Mouse (Mus musculus): ENCODE measurements around the gene Ildr2. TPM values are rescaled to one million over a fixed set of nuclear protein-coding genes. Genes with fewer than 3 reads are reported as not detected.

Gene Ildr2
- polyA plus RNA-seq, 1 experiment: not detected

GRCm38 (mm10) chr1:166349341-166349740 lies 95.4 kb downstream of the Ildr2 start:
- Histone ChIP-seq H3K36me3 (replicated peaks; ENCODE audit: low read length) (no peaks in the 10 kb centered on the region), H3K9me3 (peaks cover 16% of the 10 kb centered on the region), H3K4me3 (replicated peaks) (no peak overlapping the region), H3K4me1 (no peaks in the 10 kb centered on the region), H3K27me3 (replicated peaks) (peaks cover 1% of the 10 kb centered on the region)
- no peak for TF ChIP-seq GATA1 (IDR thresholded peaks at IDR 0.05; ENCODE audit: borderline replicate concordance, low read length)
- TF ChIP-seq FLI1 (IDR thresholded peaks at IDR 0.05; ENCODE audit: low read length): no peak

- TF ChIP-seq GATA1 (IDR thresholded peaks at IDR 0.05; ENCODE audit: borderline replicate concordance, low read length) (no peak), FLI1 (IDR thresholded peaks at IDR 0.05; ENCODE audit: low read length) (no peak)
- H3K4me3 ChIP-seq (replicated peaks): no peak overlapping the region
- H3K9me3 ChIP-seq: peaks cover 16% of the 10 kb centered on the region
- H3K36me3 ChIP-seq (replicated peaks; ENCODE audit: low read length): no peaks in the 10 kb centered on the region
- H3K27me3 ChIP-seq (replicated peaks): peaks cover 1% of the 10 kb centered on the region
- no peaks in the 10 kb centered on the region for H3K4me1 ChIP-seq
Measured at GRCm38 (mm10) chr1:166349751-166350150, 95.8 kb downstream of the Ildr2 start.

- peaks cover 5% of the 10 kb centered on the region for H3K27me3 ChIP-seq (replicated peaks)
- peaks cover 5% of the 10 kb centered on the region for H3K4me1 ChIP-seq
- TF ChIP-seq GATA1 (IDR thresholded peaks at IDR 0.05; ENCODE audit: borderline replicate concordance, low read length) (no peak), FLI1 (IDR thresholded peaks at IDR 0.05; ENCODE audit: low read length) (no peak)
- H3K36me3 ChIP-seq (replicated peaks; ENCODE audit: low read length): no peaks in the 10 kb centered on the region
- peak overlapping the region; percentile 23 for H3K4me3 ChIP-seq (replicated peaks)
- H3K9me3 ChIP-seq: 0 out of 2 replicates have a peak, but pooled peaks cover under 1% of the 10 kb centered on the region
Measured at GRCm38 (mm10) chr1:166360157-166360855, 106.4 kb downstream of the Ildr2 start.

DNA sequence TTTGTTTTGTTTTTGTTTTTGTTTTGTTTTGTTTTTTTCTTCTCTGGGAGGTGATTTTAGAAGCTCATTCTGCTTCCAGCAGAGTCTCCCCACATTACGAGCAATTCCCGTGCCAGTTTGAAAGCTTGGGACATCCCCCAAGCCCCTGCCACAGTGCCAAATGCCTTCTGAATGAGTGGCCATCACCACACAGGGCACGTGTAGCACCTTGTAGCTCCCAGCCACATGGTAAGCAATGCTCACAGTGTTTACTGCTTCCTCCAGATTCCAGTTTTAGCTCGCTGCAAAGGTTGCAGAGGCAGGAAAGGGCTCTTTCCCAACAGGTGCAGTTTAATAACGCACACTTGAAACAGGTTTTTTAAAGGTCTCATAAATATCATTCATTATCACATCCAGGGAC lies 107.0 kb downstream of the Ildr2 start:
- Histone ChIP-seq H3K4me1 (peaks cover 5% of the 10 kb centered on the region), H3K9me3 (0 out of 2 replicates have a peak, but pooled peaks cover 3% of the 10 kb centered on the region), H3K4me3 (replicated peaks) (no peak overlapping the region), H3K36me3 (replicated peaks; ENCODE audit: low read length) (no peaks in the 10 kb centered on the region), H3K27me3 (replicated peaks) (peaks cover 8% of the 10 kb centered on the region)
- TF ChIP-seq GATA1 (IDR thresholded peaks at IDR 0.05; ENCODE audit: borderline replicate concordance, low read length): no peak
- TF ChIP-seq FLI1 (IDR thresholded peaks at IDR 0.05; ENCODE audit: low read length): no peak

- H3K4me3 ChIP-seq (replicated peaks): no peak overlapping the region
- H3K4me1 ChIP-seq: peaks cover 5% of the 10 kb centered on the region
- H3K27me3 ChIP-seq (replicated peaks): peaks cover 8% of the 10 kb centered on the region
- H3K36me3 ChIP-seq (replicated peaks; ENCODE audit: low read length): no peaks in the 10 kb centered on the region
- no peak for TF ChIP-seq FLI1 (IDR thresholded peaks at IDR 0.05; ENCODE audit: low read length)
- no peak for TF ChIP-seq GATA1 (IDR thresholded peaks at IDR 0.05; ENCODE audit: borderline replicate concordance, low read length)
- H3K9me3 ChIP-seq: 0 out of 2 replicates have a peak, but pooled peaks cover 3% of the 10 kb centered on the region
Measured at GRCm38 (mm10) chr1:166361842-166362241, 107.9 kb downstream of the Ildr2 start.

DNA sequence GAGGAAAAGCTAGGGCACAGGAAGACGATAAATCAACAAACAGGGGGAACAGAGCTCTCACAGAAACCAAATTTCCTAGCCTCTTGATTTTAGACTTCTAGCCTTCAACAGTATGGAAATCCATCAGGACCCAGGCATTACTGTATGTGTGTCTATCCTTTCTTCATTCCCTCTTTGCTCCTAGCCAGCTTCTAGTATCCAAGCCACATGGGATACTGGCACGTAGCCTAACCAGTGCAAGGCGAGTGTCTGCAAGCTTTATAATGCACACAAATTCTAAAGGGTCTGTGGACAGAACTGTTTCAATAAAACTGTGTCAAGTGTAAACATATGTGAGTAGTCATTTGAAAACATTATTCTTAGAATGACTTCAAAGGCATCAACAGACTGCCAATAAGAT lies 108.7 kb downstream of the Ildr2 start:
- peaks cover 5% of the 10 kb centered on the region for H3K4me1 ChIP-seq
- H3K36me3 ChIP-seq (replicated peaks; ENCODE audit: low read length): no peaks in the 10 kb centered on the region
- H3K4me3 ChIP-seq (replicated peaks): no peak overlapping the region
- TF ChIP-seq FLI1 (IDR thresholded peaks at IDR 0.05; ENCODE audit: low read length): no peak
- no peak for TF ChIP-seq GATA1 (IDR thresholded peaks at IDR 0.05; ENCODE audit: borderline replicate concordance, low read length)
- 0 out of 2 replicates have a peak, but pooled peaks cover 3% of the 10 kb centered on the region for H3K9me3 ChIP-seq
- peaks cover 8% of the 10 kb centered on the region for H3K27me3 ChIP-seq (replicated peaks)

GRCm38 (mm10) chr1:166363122-166363521 lies 109.2 kb downstream of the Ildr2 start:
- Histone ChIP-seq H3K27me3 (replicated peaks) (peaks cover 8% of the 10 kb centered on the region), H3K4me1 (peaks cover 5% of the 10 kb centered on the region), H3K36me3 (replicated peaks; ENCODE audit: low read length) (no peaks in the 10 kb centered on the region), H3K4me3 (replicated peaks) (no peak overlapping the region), H3K9me3 (0 out of 2 replicates have a peak, but pooled peaks cover 3% of the 10 kb centered on the region)
- TF ChIP-seq GATA1 (IDR thresholded peaks at IDR 0.05; ENCODE audit: borderline replicate concordance, low read length): no peak
- no peak for TF ChIP-seq FLI1 (IDR thresholded peaks at IDR 0.05; ENCODE audit: low read length)

Other genes starting within 250 kb of the Ildr2 start
- not detected in 2 replicates for gene Dusp27, start 126.2 kb upstream of the Ildr2 start, polyA plus RNA-seq (2012; ENCODE audit: insufficient read depth, low replicate concordance)
- gene Gpa33, start 123.9 kb upstream of the Ildr2 start, polyA plus RNA-seq (2012; ENCODE audit: insufficient read depth, low replicate concordance): not detected in 2 replicates
- not detected in 2 replicates for gene Mael, start 15.4 kb upstream of the Ildr2 start, polyA plus RNA-seq (2012; ENCODE audit: insufficient read depth, low replicate concordance)
- 2.3 and 14.0 TPM in 2 replicates for gene Tada1, start 125.0 kb downstream of the Ildr2 start, polyA plus RNA-seq (2012; ENCODE audit: insufficient read depth, low replicate concordance)
- 0.20 and 1.3 TPM in 2 replicates for gene Pogk, start 155.7 kb downstream of the Ildr2 start, polyA plus RNA-seq (2012; ENCODE audit: insufficient read depth, low replicate concordance)
- not detected in 2 replicates for gene Gm4846, start 243.4 kb downstream of the Ildr2 start, polyA plus RNA-seq (2012; ENCODE audit: insufficient read depth, low replicate concordance)

All from megakaryocyte, embryonic 14.5 days (primary cell).